Mouse (Mus musculus) megakaryocyte, adult 5-6 weeks (primary cell): ENCODE results near the gene Vps54. TPM values are rescaled to one million over a fixed set of nuclear protein-coding genes. Genes with fewer than 3 reads are reported as not detected.
A peak's percentile ranks its signal among the peaks of the same experiment; 100 is the strongest.

ENCODE experiments used
- ATAC-seq: 2 replicates; pipeline ENCODE4 v1.8.0; 2016; ENCODE audit warnings: mild to moderate bottlenecking, inconsistent platforms; ENCODE audit not compliant: poor library complexity, severe bottlenecking
- total RNA-seq, 2 experiments: library from RNA; stranded (forward) in 1 of 2; stranded (reverse) in 1 of 2; fragments of 153-499, 151-499 nt in 1 of 2; fragments of 221-1000, 200-1000 nt in 1 of 2; gene quantifications; 2 replicates each; pipeline versions ENCODE4 v1.2.3 to v1.2.4; 2015 to 2017

Gene Vps54
- total RNA-seq, 2 experiments from 2014 or later, result 56.7 to 87.9 TPM

DNA sequence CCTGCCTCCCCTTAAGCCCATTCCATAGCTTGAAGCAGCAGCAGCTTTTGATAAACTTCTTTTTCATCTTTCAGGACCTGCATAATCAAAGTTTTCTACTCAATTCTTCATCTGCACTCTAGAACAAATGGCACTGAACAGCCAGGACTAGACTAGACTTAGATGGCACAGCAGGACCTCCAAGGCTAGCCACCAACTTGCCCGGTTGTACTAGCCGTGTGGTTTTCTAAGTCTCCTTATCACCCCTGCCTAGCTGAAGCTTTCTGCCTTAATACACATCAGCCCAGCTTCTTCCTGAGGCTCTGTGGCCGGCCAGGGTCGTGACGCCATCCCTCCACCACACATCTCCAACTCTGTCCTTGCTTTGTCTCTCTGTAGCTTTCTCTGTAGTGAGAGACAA is 89.1 kb downstream of the Vps54 start:
- ATAC-seq, result no peak

DNA sequence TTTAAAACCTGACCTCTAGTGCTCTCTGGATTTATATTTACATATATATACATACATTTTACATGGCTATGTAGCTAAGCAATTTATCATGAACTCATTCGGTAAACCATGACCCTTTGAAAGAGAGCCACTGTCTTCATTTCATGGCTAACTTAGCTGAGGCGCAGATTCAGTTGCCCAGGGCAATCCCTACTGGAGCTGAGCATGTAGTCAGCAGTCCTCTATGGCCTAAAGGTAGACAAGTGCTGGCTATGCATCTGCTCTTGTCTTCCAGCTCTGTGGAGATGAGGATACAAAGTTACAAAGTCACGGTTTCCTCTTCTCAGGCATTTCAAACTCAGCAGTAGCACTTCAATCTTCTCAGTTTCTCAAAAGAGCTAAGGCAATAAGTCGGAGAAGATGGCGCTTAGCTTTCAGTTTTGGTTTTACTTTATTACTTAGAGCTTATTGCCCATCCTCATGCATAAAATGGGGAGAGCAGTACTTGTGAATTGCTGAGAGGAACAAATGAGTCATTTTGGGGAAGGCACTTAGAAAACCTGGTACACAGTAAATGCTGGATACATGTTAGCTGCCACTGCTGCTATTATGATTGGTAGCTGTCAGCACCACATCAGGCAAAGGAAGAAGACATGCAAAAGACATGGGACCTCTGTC is 93.7 kb downstream of the Vps54 start:
- ATAC-seq, result no peak

DNA sequence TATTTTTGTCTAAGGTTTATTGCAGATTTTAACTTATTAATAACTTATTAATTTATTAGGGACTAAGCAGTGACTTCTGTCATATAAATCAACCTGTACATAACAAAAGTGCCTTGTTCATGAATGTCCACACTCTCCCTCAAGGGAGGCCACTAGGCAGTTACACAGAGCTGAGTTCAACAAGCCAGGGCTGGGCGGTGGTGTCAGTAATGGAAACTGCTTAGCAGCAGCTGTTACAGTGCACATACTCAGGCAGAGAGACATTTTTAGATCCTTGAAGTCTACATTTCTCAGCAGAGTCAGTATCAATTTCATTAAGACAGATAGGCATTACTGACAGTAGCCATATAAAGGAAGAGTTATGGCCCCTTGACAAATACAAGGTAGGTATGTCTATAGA is 98.8 kb downstream of the Vps54 start:
- no peak for ATAC-seq

DNA sequence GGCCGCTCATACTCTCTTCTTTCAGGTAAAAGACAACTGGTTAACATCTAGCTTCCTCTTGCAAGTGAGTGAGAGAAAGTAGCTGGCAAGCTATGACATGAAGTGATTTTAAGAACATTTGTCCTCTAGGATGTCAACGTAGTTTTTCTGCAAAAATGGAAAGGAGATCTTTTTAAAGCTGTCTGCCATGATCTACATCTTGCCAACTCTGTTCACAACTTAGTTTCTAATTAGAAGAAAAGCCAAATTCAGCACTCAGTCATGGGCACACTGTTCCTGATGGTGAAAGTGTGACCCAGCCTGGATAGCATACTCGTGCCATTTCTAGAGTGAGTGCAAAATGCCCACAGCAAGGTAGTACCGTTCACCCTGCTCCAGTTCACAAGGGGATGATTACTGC is 100.0 kb downstream of the Vps54 start:
- no peak for ATAC-seq

- ATAC-seq, result no peak
Measured at GRCm38 (mm10) chr11:21343490-21343889, 104.4 kb downstream of the Vps54 start.

DNA sequence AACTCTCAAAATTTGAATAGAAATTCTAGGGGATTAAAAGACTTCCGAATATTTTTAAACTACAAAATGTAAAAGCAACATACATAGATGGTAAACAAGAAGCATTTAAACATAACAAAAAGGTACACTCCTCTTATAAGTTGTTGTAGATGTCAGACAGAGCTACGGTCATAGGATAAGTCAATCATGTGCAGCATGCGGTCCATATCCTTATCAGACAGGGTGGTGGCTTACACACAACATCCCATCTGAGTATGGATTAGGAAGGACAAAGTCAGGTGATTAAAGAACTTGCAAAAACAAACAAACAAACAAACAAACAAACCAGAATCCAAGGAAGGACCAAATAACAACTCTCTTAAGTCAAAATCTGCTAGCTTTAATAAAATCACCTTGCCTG is 106.9 kb downstream of the Vps54 start:
- ATAC-seq, result no peak

DNA sequence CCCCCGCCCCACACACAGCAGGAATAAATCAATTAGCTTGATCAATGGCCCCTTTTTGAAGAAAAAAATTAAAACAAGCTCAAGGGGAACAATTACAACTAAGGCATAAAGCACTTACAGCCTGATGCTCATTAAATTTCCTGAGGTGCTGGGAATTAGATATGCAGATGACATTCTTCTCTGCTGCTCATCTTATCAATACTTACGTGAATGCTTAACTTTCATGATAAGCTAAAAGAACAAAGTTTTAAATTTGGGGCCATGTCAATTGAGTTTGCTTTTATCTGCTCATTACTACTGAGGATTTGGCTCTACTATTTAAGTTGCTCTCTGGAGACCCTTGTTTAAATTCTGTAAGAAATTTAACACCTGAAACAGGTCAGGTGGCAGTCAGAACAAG is 109.8 kb downstream of the Vps54 start:
- no peak for ATAC-seq

DNA sequence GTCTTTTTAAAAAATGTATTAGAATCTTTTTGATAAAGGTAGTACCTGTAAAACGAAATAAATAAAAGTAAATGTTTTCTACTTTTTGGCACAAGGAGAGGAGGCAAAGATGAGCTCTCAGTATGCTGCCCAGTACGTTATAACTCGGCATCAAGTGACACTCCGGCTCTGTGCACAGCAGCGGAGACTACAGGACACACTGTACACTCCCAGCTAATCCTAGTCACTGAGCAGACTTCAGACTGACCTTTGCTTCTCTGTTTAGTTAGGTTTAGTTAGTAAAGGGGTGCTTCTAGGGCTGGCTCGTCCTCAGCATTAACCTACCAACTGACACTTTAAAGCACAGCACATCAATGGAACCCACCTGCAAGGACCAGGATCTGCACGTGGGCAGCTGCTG is 112.2 kb downstream of the Vps54 start:
- no peak for ATAC-seq

GRCm38 (mm10) chr11:21363144-21363940 is 124.3 kb downstream of the Vps54 start:
- ATAC-seq, result no peak

- no peak for ATAC-seq
Measured at GRCm38 (mm10) chr11:21368466-21368865, 129.4 kb downstream of the Vps54 start.

DNA sequence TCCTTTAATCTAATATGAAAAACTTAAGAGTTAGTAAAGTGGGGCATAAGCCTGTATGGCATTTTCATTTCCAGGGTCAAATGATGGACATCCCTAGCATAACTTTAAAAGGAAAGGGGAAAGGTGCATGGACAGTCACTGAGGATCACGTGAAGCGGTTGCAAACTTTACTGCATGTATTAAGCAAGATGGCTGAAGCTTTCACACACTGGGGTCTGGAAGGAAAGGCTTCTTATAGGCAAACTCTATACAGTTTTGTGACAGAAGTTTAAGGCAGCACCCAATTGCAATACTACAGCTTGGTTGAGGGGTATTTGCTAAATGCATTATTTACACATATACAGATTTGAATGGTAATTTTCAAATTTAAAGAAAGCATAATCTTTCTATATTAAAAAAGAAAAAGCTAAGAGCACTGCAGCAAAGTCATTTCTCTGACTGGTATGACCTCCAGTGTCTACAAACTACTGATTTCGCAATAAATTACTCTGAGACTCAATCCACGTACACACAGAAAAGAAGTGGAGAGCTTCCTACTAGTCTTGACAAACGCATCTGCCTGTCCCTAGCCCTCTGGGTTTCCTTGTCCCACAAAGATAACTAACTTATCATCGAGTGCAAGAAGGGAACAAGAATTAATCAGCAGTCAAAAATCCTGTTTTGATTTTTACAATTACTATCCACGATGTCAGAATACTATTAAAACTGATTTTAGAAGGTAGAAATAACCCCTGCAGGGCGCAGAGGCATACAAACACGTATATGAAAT is 130.4 kb downstream of the Vps54 start:
- no peak for ATAC-seq

DNA sequence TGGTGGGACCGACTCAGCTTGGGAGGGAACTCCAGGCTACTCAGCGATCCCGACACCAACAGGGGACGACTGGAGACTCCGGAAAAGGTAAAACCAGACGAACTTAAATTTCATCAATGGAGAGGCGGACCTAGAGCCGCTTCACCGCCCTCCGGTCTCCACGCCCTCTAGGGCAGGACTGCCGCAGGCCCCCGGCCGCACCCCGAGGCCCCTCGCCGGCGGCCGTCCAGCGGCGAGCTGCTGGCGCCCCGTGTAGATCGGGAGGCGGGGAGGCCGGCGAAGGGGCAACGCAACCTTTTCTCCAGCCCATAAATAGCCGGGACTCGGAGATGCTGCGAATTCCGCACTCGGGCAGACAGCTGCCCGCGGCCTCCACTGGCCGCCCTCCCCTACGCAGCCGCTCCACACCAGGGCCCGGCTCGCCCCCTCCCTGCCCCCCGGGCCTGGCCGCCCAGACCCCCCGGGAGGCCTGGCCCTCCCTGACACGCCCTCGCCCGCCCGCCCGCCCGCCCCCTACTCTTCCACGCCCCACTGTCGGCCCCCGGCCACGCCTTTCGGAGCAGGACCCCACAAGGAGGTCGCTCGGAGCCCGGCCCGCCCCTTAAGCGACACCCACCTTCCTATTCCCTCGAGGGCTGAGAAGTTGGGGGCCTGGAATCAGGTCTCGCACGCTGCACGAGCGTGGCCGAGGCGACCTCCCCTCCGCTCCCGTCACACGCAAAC is 131.5 kb downstream of the Vps54 start:
- peak; percentile 67 for ATAC-seq

Other genes starting within 250 kb of the Vps54 start
- 48.8 and 50.4 TPM in 2 replicates for gene Peli1, start 148.0 kb upstream of the Vps54 start, total RNA-seq (2015)
- 29.0 and 40.9 TPM in 2 replicates for gene Peli1, start 148.0 kb upstream of the Vps54 start, total RNA-seq (2017)
- gene Ugp2, start 131.9 kb downstream of the Vps54 start, total RNA-seq (2015), result 129 and 140 TPM in 2 replicates
- 113 and 121 TPM in 2 replicates for gene Ugp2, start 131.9 kb downstream of the Vps54 start, total RNA-seq (2017)